Mouse (Mus musculus): ENCODE data around the gene Lypd1.
A peak's percentile ranks its signal among the peaks of the same experiment; 100 is the strongest.

The Lypd1 gene

GRCm38 (mm10) chr1:125912601-125913600, at the start of gene Lypd1:
Lypd1 (minus strand) TSS chr1:125913101.
- peak; percentile 8 to 14 for DNase-seq

DNA sequence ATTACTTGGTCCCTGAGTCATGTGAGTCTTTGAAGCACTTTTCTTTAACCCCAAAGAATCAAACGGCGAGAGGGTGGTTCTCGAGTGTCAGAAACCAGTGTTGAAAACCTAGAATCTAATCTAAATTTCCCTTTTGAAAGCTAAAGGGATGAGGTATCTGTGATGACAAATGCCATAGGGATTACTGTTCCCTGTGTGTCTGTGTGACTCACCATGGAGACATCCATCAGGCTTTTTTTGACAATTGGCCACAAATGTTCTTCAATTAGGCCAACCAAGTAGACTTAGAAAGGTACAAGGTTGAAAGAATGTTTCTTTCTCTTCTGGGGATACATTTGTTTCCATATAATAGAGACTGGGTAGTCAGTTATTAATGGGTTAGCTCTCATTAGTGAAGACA, 38.1 kb upstream of the Lypd1 start:
- DNase-seq = no peak

- no peak for DNase-seq
These were observed 36.2 kb upstream of the Lypd1 start for GRCm38 (mm10) chr1:125949076-125949475.

- DNase-seq = peak; percentile 10
These were observed 32.2 kb upstream of the Lypd1 start for GRCm38 (mm10) chr1:125945136-125945535.

DNA sequence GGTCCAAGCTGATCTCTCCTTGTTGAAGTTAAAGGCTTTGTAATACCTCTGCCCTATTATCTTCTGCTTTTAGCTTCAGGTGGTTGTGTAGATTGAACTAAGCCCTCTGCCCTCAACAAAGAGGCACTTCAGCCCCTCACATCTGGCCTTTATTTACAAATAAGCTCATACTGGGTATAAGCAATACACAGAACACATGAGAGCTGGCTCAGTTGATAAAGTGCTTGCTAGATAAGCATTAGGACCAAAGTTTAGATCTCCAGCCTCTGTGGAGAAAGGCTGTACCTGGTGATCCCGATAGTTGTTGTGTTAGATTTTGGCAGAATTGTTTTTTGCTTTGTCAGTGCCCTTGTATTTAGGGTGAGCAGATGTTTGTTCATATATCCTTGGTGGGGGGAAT, 30.4 kb upstream of the Lypd1 start:
- DNase-seq = no peak

DNA sequence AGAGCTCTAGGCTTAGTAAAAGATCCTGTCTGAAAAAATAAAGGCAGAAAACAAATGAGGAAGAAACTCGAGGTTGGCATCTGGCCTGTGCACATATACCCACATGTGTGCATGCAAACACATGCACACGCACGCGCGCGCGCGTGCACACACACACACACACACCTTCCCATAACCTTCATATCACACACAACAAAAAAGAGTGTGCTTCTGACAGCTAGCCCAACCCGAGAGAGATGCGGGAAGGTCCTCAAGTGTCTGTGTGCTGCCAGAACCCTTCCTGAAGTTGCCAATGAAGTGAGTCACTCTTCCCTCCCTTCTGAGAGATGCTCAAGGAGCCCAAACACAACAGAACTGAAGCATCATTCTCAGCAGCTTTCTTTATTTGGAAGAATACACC, 12.6 kb upstream of the Lypd1 start:
- no peak for DNase-seq

DNA sequence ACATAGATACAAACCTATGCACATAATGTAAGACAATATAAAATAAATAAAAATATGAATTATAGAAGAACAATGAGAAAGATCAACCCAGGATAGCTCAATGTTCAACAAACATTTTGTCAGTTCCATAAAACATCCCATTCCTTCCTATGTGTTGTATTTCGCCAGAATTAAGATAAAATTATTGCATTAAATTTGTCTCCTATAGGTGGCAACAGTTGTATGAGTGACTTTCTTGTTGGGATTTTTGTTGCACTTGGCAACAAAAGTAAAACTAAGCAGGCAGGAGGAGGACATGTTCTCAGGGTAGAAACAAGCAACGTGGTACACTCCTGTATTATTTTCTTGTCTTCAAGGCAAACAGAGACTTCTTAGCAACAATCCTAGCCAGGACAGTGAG, 10.2 kb upstream of the Lypd1 start:
- no peak for DNase-seq

DNA sequence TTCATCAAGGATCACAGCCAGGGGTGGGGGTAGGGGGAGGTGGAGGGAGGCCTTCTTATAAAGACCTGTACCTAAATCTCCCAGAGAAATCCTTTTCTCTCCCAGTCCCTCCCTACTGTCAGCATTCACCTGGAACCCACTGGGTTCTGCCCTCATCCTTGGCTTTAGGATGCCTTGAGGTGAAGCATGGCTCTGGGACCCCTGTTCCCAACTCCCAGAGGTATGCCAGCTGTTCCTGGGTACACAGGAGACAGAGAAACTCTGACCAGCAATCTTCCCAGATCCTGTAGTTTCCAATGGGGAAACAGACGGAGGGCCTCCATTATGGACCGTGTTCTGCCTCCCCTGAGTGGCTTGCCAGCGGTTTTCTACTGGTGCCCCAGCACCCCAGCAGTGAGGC, 7.8 kb upstream of the Lypd1 start:
- DNase-seq = no peak

GRCm38 (mm10) chr1:125911901-125912445, 928 bp downstream of the Lypd1 start:
- DNase-seq = peak; percentile 41 to 51

DNA sequence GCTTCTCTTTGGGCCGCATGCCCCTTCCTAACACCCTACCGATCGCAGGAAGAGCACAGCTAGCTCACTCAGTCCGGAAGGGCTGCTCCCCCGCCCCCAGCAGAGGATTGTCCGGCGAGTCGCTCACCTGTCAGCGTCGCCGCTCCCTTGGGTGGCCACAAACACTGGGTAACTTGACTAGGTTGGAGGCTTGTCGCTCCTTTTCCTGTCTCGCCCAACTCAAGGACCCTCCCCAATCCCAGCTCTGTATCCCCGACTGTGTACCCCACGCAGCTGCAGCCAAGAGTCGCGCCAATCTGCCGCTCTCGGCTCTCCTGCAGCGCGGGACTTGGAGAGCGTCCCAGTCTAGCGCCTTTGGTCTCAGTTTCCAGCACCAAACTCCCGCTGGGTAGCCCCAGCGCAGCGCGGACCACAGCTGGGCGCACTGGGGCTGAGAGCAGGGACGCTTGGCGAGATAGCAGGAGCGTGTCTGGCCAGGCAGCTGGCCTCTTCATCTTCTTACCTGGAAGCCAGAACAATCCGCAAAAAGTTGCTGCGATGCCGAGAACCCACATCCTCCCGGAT, 1.5 kb downstream of the Lypd1 start:
- peak; percentile 51 to 75 for DNase-seq

DNA sequence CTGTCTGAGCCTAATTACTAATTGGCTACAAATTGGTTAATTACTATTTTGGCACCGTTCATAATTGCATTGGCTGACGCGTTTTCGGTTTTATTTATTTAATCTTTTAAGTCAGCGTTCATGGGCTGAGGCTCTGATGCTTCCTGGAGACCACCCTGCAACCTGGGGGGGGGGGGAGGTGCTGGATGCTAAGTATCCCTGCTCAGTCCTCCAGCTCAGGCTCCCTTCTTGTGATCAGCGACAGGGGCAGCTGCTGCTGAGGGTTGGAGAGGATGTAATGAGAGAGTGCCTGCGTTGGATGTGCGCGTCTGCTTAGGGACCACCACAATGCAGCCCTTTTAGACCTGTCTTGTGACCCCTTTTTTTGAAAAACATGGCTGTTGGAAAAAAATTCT, 2.0 kb downstream of the Lypd1 start:
- peak; percentile 2 to 10 for DNase-seq

DNA sequence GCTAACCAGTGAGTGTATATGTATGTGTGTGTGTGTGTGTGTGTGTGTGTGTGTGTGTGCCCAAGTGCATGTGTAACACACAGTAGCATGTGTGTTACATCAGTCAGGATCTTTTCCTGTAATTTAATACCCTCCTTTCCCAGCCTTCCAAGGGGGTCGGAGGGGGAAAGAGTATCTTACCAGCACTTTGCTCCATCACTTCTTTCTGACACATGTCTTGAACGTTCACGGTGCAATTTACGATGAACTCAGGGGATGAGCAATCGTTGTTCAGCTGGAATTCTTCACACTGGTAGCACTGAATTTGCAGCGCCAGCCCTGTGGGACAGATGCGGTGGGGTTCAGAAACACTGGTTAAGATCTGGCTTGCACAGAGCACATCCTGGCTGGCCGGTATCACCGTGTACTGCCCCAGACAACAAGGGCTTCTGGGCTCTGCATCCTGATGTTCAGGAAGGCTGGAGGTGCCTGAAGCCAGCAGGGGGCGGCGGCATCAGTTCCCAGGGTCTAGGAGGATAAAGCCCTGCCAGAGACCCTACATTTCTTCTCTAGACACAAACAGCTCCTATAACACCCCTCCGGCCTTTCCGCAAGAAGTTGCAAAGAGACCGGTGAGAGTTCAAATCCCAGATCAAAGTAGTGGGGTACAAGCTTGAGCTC, 2.6 kb downstream of the Lypd1 start:
- peak; percentile 27 to 49 for DNase-seq

DNA sequence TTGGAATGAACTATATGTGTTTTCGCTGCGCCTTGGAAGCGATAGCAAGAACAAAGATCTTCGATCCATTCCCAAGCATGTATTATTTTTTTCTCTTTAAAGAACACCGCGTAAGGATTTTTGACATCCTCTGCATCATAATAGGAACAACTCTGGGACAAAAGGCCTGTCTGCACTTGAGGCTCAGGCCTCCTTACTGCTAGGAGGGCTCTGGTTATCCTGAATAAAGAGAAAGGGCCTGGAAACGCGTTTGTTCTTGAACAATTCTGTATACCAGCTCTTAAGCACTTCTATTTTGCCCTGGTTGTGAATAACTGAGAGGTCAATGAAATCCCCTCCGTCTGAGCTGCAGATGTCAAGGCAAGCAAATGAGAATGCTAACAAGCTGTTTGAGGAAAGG, 19.7 kb downstream of the Lypd1 start:
- no peak for DNase-seq

DNA sequence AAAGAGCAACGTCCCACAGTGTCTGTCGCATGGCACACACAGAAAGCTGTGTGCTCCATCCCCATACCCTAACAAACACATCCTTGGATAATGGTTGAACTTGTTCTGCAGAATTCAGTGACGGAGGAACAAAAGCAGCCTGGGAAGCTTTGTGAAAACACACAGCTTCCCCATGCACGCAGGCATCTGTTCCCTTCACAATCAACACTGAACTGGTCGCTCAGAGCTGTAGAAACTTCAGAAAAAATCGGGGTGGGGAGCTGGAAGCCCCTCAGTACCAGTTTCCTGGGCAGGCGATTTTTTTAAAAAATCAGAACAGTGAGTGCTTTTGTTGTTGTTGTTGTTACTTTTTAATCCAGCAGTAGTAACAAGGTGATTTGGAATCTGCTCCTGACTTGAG, 42.8 kb downstream of the Lypd1 start:
- no peak for DNase-seq

DNA sequence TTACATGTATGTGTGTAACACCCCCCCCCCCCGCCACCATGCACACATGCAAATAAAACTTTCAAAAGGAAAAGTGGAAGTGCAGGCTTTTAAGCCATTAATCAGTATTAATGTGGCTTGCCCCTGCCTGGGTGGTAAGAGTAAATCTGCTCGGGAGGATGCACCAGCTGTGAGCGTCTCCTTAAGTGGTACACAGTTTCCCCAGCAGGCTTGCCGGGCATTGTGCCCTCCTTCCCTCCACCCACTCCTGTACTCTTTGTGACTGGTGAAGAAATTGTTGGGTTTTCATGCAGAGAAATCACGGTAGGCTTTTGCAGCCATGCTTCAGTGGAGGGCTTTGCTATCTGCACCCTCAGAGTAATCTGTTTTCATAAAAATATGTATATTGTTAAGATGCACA, 54.3 kb downstream of the Lypd1 start:
- DNase-seq = no peak

DNA sequence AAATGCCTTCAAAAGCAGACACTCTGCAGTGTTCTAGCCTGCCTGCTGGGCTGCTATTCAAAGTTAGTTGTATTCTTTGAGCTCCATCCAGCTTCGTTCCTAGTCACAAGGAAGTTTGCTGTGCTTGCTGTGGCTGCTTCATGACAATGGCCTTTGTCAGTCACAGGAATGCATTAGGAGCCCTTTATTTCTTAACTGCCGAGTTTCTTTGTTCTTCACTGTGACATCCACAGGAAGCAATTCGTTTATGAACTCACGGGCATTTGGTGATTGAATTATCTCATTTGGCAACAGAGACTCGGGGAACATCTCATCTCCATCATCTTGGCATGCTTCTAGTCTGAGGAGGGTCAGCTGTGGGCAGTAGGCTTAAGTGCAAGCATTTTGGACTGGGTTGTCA, 58.3 kb downstream of the Lypd1 start:
- DNase-seq = no peak

- DNase-seq = peak; percentile 87 to 92
These were observed 73.0 kb downstream of the Lypd1 start for GRCm38 (mm10) chr1:125839746-125840392.

DNA sequence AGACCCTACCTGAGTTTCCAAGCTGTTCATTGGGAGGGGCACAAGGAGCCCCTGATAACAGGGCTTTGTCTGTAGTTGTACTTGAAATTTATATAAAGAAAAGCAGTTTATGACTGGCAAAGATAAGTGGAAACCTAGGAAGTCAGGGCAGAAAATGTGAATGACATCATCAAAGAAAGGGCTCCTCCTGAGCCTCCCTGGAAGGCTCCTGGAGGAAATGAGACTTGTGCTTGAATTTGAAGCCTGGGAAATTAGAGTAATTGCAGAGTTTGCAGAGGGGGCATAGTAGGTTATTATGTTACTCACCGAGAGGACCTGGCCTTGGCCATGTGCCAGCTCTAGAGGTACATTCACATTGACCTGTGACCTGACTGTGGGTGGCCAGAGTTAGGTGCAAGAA, 75.4 kb downstream of the Lypd1 start:
- peak in 1 of 2 experiments; percentile 17 for DNase-seq

DNA sequence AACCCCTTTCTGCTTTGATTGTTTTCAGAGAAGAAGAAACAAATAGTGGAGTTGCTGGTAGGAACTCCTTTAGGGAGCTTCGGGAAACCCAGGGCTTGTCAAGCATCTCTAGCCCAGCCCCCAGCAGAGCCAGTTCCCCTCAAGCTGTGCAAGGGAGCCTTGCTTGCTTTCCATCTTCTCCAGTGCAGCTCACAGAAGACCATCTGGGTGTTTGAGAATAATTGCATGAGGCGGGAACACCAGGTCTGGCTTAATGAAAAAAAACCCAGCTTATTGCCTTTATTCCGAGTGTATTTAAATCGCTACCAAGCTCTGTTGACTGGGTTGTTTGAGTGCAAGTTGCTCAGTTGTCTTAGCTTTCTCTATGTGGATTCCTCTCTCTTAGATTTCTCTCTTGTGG, 89.3 kb downstream of the Lypd1 start:
- no peak for DNase-seq

GRCm38 (mm10) chr1:125821101-125821500, 91.8 kb downstream of the Lypd1 start:
- DNase-seq = no peak
